Mouse (Mus musculus): ENCODE results near the gene Pirt.

Gene Pirt

DNA sequence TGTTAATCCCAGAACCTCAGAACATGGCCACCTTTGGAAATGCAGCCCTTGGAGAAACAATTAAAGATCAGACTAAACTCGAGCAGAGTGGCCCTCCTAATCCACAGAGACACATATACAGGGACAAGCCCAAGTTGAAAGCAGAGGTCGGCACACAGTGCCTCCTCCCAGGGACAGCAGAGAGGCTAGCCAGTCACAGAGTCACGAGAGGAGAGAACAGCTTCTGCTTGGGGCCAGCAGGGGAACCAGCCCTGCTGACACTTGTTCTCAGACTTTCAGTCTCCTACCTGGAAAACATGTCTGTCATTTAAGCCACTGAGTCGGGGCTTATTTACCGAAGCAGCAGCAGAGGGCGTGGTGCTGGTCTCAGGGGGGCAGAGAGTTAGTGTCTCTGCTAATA, 34.7 kb downstream of the Pirt start:
- DNase-seq (ENCODE audit: low spot score), result no peak

GRCm38 (mm10) chr11:66946922-66947321, 35.1 kb downstream of the Pirt start:
- DNase-seq (ENCODE audit: low spot score), result no peak

GRCm38 (mm10) chr11:66956303-66956702, 44.5 kb downstream of the Pirt start, which contains the start of gene Tmem238l:
Tmem238l (plus strand) TSS chr11:66956638.
- DNase-seq (ENCODE audit: low spot score), result no peak

DNA sequence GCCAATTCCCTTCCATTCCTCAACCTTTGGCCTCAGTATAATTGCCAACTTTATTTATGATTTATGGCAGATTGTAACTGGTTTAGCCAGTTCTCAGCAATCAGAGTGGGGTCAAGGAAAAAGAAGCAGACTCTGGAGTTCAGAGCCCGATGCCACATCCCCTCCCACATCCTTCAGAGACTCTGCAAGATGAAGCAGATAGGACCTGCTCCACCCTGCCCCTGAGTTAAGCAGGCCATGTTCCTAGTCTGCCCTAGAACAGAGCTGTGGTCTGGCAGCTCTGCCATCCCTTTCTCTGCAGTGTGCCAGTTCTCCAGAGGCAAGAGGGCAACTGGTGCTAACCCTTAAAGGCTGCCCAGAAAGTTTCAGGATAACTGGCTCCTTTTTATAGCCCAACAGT, 49.0 kb downstream of the Pirt start:
- no peak for DNase-seq (ENCODE audit: low spot score)

DNA sequence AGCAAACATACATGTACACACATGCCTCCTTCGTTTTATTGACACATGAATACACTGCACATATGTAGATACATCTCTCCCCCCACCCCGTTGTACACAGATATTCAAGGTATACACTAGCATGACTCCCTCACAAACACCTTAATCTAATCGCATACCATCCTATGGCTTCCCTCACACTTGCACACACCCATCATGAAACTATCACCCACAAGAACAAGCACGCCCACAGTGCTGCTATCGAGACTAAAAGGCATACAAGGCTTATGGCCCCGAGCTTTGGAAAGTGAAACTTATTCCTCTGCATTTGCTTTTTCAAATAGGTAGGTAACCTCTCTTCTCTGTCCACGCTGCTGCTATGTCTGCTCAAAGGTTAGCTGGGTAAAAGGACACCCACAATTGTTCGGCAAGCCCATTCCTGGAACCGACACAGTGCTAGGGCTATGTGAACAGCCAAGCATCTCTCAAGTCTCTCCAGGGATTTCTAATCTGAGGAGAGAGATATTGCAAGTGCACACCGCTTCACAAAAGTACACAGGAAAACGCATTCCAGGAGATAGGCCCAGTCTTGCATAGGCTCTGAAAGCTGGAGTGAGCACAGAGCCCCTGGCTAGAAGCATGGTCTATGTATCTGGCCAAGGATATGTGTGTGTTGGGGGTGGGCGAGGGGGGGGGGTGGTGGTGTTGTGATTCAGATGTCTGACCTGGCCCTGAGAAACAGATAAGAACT, 49.8 kb downstream of the Pirt start:
- no peak for DNase-seq (ENCODE audit: low spot score)

GRCm38 (mm10) chr11:66963462-66963861, 51.7 kb downstream of the Pirt start:
- DNase-seq (ENCODE audit: low spot score), result no peak

- no peak for DNase-seq (ENCODE audit: low spot score)
These were observed 54.8 kb downstream of the Pirt start for GRCm38 (mm10) chr11:66966500-66967116.

GRCm38 (mm10) chr11:66968575-66968974, 56.8 kb downstream of the Pirt start:
- DNase-seq (ENCODE audit: low spot score), result no peak

GRCm38 (mm10) chr11:66973507-66973906, 61.7 kb downstream of the Pirt start:
- no peak for DNase-seq (ENCODE audit: low spot score)

GRCm38 (mm10) chr11:66975606-66976330, 64.0 kb downstream of the Pirt start:
- DNase-seq (ENCODE audit: low spot score), result no peak
